Mouse (Mus musculus) kidney, postnatal 36 days (tissue): ENCODE results near the gene Gm5157.
"Not testable (repeated sequence)": the region's sequence is repeated elsewhere in the genome, so short reads cannot be mapped to it uniquely, and the experiment has no call there.

Experiments
- DNase-seq, 2 experiments: peaks; one replicate each; pipeline ENCODE4 v3.0.0; 2021 to 2022; ENCODE audit warnings: mixed read lengths in 2 of 2

Gm5157 gene

DNA sequence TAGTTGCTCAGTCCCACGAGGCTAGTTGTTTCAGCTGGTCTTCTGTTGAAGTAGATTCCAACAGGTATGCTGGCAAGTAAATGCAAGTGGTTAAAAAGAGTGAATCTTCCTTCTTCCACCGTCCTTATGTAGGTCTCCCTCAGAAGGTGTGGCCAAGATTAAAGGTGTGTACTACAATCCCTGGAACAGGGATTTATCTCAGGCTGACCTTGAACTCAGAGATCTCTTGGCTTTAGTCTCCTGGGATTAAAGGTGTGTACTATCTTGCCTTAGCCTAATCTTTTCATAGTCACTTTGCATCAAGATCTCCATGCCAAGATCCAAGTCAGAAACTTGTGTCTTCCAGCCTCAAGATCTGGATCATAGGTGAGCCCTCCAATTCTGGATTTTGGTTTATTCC, at the start of gene Gm5157:
Gene Gm5157, minus strand, starts transcription at position 101 of the 400 bp plus-strand sequence.
- not testable (repeated sequence) for DNase-seq

GRCm38 (mm10) chr7:21161885-21162284, 28.3 kb downstream of the Gm5157 start, which contains the start of gene Vmn1r123:
Vmn1r123 (plus strand) TSS chr7:21162185.
- DNase-seq: not testable (repeated sequence)
